12 mouse cellular contexts compared by ENCODE assay signal in the genomic region with DNA sequence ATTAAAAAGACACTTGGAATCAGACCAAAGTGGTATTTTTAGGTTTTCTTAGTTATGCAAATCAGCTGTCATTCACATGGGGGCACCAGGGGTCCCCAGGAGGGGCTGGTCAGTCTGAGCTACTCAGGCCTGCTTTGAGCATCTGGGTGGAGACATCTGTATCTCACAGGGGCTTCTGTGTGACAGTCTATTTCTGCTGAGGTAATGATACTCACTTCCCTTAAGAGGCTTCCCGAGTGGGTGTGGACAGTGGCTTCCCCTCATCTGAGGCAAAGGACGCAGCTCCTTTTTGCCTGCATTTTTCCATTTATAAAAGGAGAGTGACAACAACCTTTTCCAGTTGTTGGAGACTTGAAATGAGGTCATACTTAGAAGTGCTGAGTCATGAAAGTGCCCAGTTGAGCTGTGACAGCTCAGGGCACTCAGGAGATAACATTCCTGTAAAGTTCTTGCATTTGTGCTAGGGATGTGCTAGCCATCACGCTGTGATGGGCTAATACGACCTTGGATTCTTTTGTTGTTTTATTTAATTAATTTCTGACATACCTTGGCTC.
DNase-seq lines count a peak whose midpoint lies in the region; ATAC-seq and TF ChIP-seq lines count a peak whose summit lies in the region.
"Had no signal": no experiment of that assay in that cellular context is flagged by ENCODE, and none has a peak within 500 bp of the region (broad histone marks: within the 10 kb centered on the region; RNA-seq: fewer than 3 reads in every experiment).

No protein-coding gene starts in this region.

- no peak overlapping the region for H3ac ChIP-seq in myocyte (ENCODE audit: control insufficient read depth, insufficient read length)

- H3K27me3 ChIP-seq in kidney, adult 2 months (replicated peaks; ENCODE audit: control insufficient read depth, insufficient read depth, low read length), result no peaks in the 10 kb centered on the region
- no peaks in the 10 kb centered on the region for H3K27me3 ChIP-seq in kidney, embryonic 14.5 days (ENCODE audit: control insufficient read depth, insufficient read depth, low read length)
- H3K27me3 ChIP-seq in MEL (ENCODE audit: control insufficient read depth in 1 of 2, insufficient read depth in 2 of 2, low read length in 2 of 2) (no peaks in the 10 kb centered on the region), myocyte (ENCODE audit: control insufficient read depth, insufficient read depth, insufficient read length) (no peaks in the 10 kb centered on the region)
- H3K27me3 ChIP-seq: forebrain, embryonic 15.5 days; midbrain, embryonic 12.5 days had no signal

- no peak overlapping the region for H3K4me2 ChIP-seq in kidney, embryonic 14.5 days (replicated peaks; ENCODE audit: low read depth, low read length)
- H3K4me2 ChIP-seq in myocyte (ENCODE audit: low read depth), result peak overlapping the region; percentile 58
- H3K4me2 ChIP-seq: forebrain, embryonic 15.5 days; liver, embryonic 11.5 days; midbrain, embryonic 12.5 days had no signal

- TF ChIP-seq CTCF in kidney, adult 2 months (conservative IDR thresholded peaks at IDR 0.05; ENCODE audit: insufficient read depth, insufficient read length, low read depth, low read length), result no peak
- no peak for TF ChIP-seq CTCF in MEL (IDR thresholded peaks at IDR 0.05 in 2 of 3, conservative IDR thresholded peaks at IDR 0.05 in 1 of 3; ENCODE audit: control insufficient read depth in 1 of 3, insufficient read depth in 1 of 3, low read depth in 2 of 3, low read length in 3 of 3, poor library complexity in 1 of 3, severe bottlenecking in 1 of 3)

- H3K36me3 ChIP-seq in kidney, adult 2 months (ENCODE audit: control insufficient read depth, insufficient read depth, low read length), result no peaks in the 10 kb centered on the region
- no peaks in the 10 kb centered on the region for H3K36me3 ChIP-seq in kidney, embryonic 14.5 days (ENCODE audit: control insufficient read depth, insufficient read depth, low read length)
- H3K36me3 ChIP-seq in MEL (ENCODE audit: control insufficient read depth in 1 of 2, insufficient read depth in 2 of 2, low read length in 2 of 2) (no peaks in the 10 kb centered on the region; a peak in 1 of 4 replicates), myocyte (ENCODE audit: control insufficient read depth, insufficient read depth) (no peaks in the 10 kb centered on the region)
- H3K36me3 ChIP-seq: forebrain, embryonic 15.5 days; midbrain, embryonic 12.5 days had no signal

- TF ChIP-seq EP300 in MEL (IDR thresholded peaks at IDR 0.05; ENCODE audit: low read depth in 1 of 2, low read length in 2 of 2), result 0 out of 4 replicates have a peak, but pooled peaks of 1 of the 2 experiments have one; percentile 15

- H3K9me3 ChIP-seq in kidney, embryonic 14.5 days (ENCODE audit: control insufficient read depth, low read length), result no peaks in the 10 kb centered on the region
- H3K9me3 ChIP-seq in MEL (replicated peaks; ENCODE audit: insufficient read depth, low read length), result no peaks in the 10 kb centered on the region
- H3K9me3 ChIP-seq: forebrain, embryonic 15.5 days had no signal

- H3K79me2 ChIP-seq in MEL (ENCODE audit: control insufficient read depth, insufficient read depth, low read length, poor library complexity) (no peaks in the 10 kb centered on the region), myocyte (ENCODE audit: control insufficient read depth, insufficient read depth) (no peaks in the 10 kb centered on the region)

- no peak for TF ChIP-seq POLR2A in kidney, adult 2 months (IDR thresholded peaks at IDR 0.05; ENCODE audit: low read depth, low read length)
- TF ChIP-seq POLR2A in MEL (IDR thresholded peaks at IDR 0.05; ENCODE audit: control insufficient read depth in 1 of 2, insufficient read depth in 1 of 2, low read depth in 1 of 2, low read length in 2 of 2, poor library complexity in 1 of 2) (no peak), myocyte (IDR thresholded peaks at IDR 0.05; ENCODE audit: insufficient read length, low read depth) (no peak)

- H3K4me1 ChIP-seq in kidney, adult 2 months (ENCODE audit: control insufficient read depth, insufficient read depth, low read length), result no peaks in the 10 kb centered on the region
- H3K4me1 ChIP-seq in kidney, embryonic 14.5 days (ENCODE audit: control insufficient read depth, insufficient read depth, low read length), result no peaks in the 10 kb centered on the region
- peaks cover 0 to 5% of the 10 kb centered on the region in 2 experiments; a peak in 2 of 4 replicates for H3K4me1 ChIP-seq in MEL (ENCODE audit: control insufficient read depth in 1 of 2, insufficient read depth in 2 of 2, low read length in 2 of 2)

- H3K9ac ChIP-seq in kidney, embryonic 14.5 days (ENCODE audit: low read depth, low read length), result no peak overlapping the region
- no peak overlapping the region for H3K9ac ChIP-seq in MEL (ENCODE audit: control insufficient read depth, low read depth, low read length, poor library complexity, severe bottlenecking)
- H3K9ac ChIP-seq: forebrain, embryonic 15.5 days; midbrain, embryonic 12.5 days had no signal

- no peak overlapping the region for H3K27ac ChIP-seq in kidney, adult 2 months (ENCODE audit: insufficient read depth, low read depth, low read length)
- H3K27ac ChIP-seq in kidney, embryonic 14.5 days (ENCODE audit: low read depth, low read length), result no peak overlapping the region
- H3K27ac ChIP-seq in MEL (ENCODE audit: control insufficient read depth, low read depth, low read length), result no peak overlapping the region
- H3K27ac ChIP-seq: forebrain, embryonic 15.5 days; midbrain, embryonic 12.5 days had no signal

- TF ChIP-seq RAD21 in MEL (IDR thresholded peaks at IDR 0.05; ENCODE audit: low read depth, low read length), result no peak

- no peak for ATAC-seq in kidney, embryonic 14.5 days (ENCODE audit: low FRiP score, low TSS enrichment)
- peak; percentile 42; the same call in 1 of the 2 replicates for ATAC-seq in common myeloid progenitor, adult 5-6 weeks (replicated peaks; ENCODE audit: low read depth, poor library complexity, severe bottlenecking)
- ATAC-seq: forebrain, embryonic 15.5 days; intestine, embryonic 16.5 days had no signal

- no peak overlapping the region for H3K4me3 ChIP-seq in kidney, adult 2 months (ENCODE audit: insufficient read depth, low read depth, low read length)
- no peak overlapping the region for H3K4me3 ChIP-seq in kidney, embryonic 14.5 days (ENCODE audit: low read length)
- H3K4me3 ChIP-seq in MEL (ENCODE audit: control insufficient read depth in 1 of 2, insufficient read depth in 1 of 2, low read depth in 2 of 2, low read length in 2 of 2) (peak overlapping the region; percentile 29 to 59), myocyte (no peak overlapping the region)
- H3K4me3 ChIP-seq: forebrain, embryonic 15.5 days; midbrain, embryonic 12.5 days had no signal

- WGBS in kidney, adult 2 months, result 47% methylated on average over 4 of the region's 4 CpGs
- 37% methylated on average over 4 of the region's 4 CpGs for whole genome bisulfite sequencing in kidney, embryonic 14.5 days

- peak; percentile 4 for DNase-seq in kidney, adult 2 months
- DNase-seq in MEL (ENCODE audit: low read depth, low spot score), result peak; percentile 57
- DNase-seq in layer of hippocampus, adult 9-11 months, result no peak
- no peak for DNase-seq in ovary, adult 18-20 months (ENCODE audit: low spot score)
- DNase-seq: cerebellum, postnatal 36 days had no signal

TF ChIP-seq in MEL, 35 proteins besides CTCF, POLR2A, EP300 and RAD21:
- peak; percentile 73 for TF ChIP-seq ETS1 (IDR thresholded peaks at IDR 0.05; ENCODE audit: low read depth, low read length)
- peak; percentile 84 for TF ChIP-seq MAFK (IDR thresholded peaks at IDR 0.05; ENCODE audit: borderline replicate concordance, low read depth, low read length)
- TF ChIP-seq GABPA (IDR thresholded peaks at IDR 0.05; ENCODE audit: low read depth, low read length), result 0 out of 2 replicates have a peak, but pooled peaks have one; percentile 32
- no peak for TF ChIP-seq TBP (IDR thresholded peaks at IDR 0.05; ENCODE audit: low read depth, low read length)

TF ChIP-seq in myocyte, 11 proteins besides CTCF, POLR2A, EP300 and RAD21:
- TF ChIP-seq E2F4 (IDR thresholded peaks at IDR 0.05; ENCODE audit: insufficient read depth), result no peak
- no peak for TF ChIP-seq TCF12 (IDR thresholded peaks at IDR 0.05; ENCODE audit: insufficient read depth, poor library complexity, severe bottlenecking)
- no peak for TF ChIP-seq POLR2AphosphoS2 (IDR thresholded peaks at IDR 0.05; ENCODE audit: insufficient read length, low read depth)

Comparison
In these comparisons a context has a peak if more than half of its experiments do, and no peak if none do; other contexts are left out.
1. DNase-seq: peak in kidney, adult 2 months (single experiment) and MEL (single experiment); none in layer of hippocampus, adult 9-11 months (single experiment) and ovary, adult 18-20 months (single experiment).
2. H3K4me3 ChIP-seq: peak in MEL (2 of 2); none in kidney, adult 2 months (single experiment), kidney, embryonic 14.5 days (single experiment) and myocyte (single experiment).